Mouse (Mus musculus) C2C12 (cell line): ENCODE measurements around the gene Neurl3.

Experiments
- CEBPB ChIP-seq: IDR thresholded peaks from one replicate; pipeline ENCODE4 v1.6.1; 2011; ENCODE audit warnings: low read depth, mild to moderate bottlenecking, control low read depth, moderate library complexity
- CTCF ChIP-seq: IDR thresholded peaks from one replicate; pipeline ENCODE4 v1.5.1; 2011; ENCODE audit not compliant: control insufficient read depth, insufficient read depth, insufficient read length
- MAX ChIP-seq: IDR thresholded peaks from one replicate; pipeline ENCODE4 v1.6.1; 2011; ENCODE audit warnings: mild to moderate bottlenecking, control low read depth
- MYOD1 ChIP-seq: IDR thresholded peaks from one replicate; pipeline ENCODE4 v1.6.1; 2011; ENCODE audit warnings: low read depth; ENCODE audit not compliant: control insufficient read depth, insufficient read length

DNA sequence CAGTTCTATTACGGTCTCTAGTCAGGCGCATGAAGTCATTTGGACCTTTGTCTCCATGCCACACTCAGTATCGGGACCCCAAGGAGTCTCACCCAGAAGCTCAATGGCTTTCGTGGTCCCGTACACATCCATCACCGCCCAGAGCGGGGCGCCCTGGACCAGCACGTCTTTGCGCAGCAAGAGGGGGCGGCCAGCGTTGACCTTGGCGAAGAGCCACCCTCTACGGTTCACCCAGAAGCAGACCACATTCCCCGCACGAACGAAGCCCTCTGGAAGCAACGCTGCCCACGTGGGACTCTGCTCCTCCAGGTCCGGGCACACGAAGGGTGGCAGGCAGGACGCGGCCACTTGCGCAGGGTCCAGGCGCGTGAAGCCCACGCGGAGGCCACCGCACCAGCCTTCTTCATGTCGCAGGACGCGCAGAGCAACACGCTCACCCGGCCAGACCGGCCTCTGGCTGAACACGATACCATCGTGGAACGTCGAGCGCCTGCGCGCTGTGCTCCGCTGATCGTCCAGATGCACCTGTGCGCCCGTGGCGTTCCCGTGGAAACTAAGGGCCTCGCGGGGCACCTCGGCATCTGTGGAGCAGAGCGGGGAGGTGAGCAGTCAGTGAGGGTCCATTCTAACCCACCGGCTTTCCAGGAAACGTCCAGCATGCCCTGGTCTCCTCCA, 5.2 kb downstream of the Neurl3 start:
- TF ChIP-seq CEBPB (no peak), CTCF (no peak), MAX (no peak), MYOD1 (no peak)
